Mouse (Mus musculus) embryo, embryonic 11 days (tissue): ENCODE data around the gene Sema4b.
A peak's percentile ranks its signal among the peaks of the same experiment; 100 is the strongest.

Experiments used
- DNase-seq: peaks from one replicate; pipeline ENCODE4 v3.0.0-alpha.2; 2015

Gene Sema4b

DNA sequence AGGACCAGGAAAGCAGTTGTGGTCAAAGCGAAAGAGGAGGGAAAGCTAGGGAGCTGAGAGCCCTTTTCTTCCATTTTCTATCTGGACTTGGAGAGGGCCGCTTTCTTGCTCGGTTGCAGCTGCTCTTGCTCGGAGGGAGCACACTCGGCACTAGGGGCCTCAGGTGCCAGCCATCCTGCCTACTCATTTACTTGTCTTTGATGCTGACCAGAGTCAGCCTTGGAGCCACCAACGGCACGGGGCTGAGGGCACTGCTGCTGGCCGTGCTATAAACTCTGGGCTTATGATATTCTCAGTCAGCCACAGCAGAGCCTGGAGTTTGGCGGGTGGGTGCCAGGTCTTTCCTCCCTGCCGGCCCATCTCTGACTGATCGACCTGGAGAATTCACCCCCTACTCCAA, 12.2 kb downstream of the Sema4b start:
- peak; percentile 49 for DNase-seq

DNA sequence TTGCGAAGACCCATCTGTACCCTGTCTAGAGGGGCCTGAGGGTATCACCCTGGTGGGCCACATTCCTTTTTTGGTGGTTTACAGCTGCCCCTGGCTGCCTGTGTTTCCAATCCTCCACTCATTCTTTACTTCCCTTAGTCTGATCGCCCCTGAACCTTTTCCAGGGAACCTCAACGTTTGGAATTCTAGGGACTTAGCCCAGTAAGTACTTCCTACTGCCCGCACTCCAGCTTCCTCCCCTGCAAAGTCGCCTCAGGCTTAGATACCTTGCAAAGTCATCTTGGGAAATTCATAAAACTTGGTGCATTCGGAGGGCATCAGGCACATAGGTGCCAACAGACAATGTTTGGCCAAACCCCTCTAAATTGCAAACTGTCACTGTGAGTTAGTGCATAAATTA, 12.6 kb downstream of the Sema4b start:
- no peak for DNase-seq

GRCm38 (mm10) chr7:80199851-80200587, 13.4 kb downstream of the Sema4b start:
- DNase-seq = no peak

DNA sequence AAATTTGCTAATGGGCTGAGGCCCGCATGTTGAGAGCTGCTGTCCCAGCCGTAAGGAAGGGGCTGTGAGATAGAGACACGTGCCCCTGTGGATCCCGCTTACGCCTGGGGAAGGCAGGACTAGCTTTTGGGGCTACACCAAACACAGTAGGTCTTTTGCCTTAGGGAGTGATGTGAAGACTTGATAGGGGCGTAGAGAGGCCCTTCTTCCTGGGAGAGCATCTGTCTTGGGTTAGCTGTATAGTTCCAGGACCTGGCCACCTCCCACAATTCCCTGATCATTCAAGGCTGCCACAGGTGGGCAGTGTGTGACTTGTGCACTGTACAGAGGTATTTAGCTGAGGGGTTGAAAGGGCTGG, 13.9 kb downstream of the Sema4b start:
- DNase-seq = no peak

DNA sequence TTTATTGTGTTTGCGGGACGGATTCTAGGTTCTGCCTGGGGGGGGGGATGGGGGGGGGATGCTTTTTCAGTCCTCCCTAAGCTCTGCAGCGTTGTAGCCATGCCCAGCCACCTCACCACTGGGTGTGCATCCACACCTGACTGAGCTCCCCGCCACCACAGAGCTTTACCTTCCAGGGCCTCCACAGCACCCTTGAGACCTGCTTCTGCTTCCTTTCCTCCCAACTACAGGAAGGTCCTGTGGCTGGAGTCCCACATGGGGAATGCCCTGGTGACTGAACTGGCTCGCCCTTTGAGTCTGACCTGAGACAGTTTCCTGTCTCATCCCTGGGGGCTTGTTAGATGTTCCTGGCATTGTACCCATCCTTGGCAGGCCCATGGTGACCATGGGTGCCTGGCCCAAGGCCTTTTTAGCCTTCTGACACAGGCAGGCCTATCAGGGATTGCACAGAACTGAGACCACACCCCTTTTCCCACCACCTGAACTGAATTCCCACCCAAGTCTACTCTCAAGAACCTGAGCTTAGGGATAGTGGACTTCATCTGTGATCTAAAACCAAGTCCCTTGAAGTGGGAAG, 14.4 kb downstream of the Sema4b start:
- no peak for DNase-seq

- DNase-seq = no peak
Observed at GRCm38 (mm10) chr7:80201888-80202540, 15.4 kb downstream of the Sema4b start.

DNA sequence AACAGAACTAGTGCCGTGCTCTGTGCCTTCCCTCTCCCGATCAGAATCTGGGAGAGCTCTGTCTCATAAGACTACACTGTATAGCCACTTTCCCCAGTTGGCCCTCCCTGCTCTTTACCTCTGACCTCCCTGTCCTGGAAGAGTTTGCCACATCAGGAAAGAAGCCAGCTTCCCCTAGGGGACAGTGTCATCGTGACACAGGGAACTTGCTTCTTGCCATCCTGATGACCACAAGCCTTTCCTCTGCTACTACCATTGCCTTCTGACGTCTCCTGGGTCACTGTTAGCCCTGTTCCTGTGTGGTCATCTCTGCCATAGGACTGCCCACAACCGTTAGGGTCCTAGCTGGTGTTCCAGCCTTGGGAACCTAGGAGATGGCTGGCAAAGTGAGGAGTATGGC, 16.3 kb downstream of the Sema4b start:
- DNase-seq = no peak

DNA sequence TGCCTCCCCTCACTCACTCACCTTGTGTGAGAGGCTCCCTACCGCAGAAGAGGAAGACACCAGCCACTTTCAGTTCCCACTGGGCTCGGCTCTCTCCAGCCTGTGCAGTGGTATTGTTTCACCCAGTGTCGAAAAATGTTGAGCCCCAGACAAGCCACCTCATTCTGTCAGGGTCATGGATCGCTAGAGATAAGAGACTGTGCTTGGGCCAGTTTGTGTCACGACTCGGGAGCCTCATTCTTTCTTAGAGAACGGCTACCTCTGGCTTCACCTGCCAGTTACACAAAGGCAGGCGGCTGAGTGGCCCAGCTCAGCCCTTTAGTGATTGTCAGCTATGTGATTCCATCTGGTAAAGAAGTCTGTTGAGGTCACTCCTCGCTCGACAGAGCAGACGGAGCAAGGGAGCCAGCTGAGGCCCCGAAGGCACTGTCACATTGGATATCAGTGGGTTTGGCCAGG, 17.0 kb downstream of the Sema4b start:
- no peak for DNase-seq

DNA sequence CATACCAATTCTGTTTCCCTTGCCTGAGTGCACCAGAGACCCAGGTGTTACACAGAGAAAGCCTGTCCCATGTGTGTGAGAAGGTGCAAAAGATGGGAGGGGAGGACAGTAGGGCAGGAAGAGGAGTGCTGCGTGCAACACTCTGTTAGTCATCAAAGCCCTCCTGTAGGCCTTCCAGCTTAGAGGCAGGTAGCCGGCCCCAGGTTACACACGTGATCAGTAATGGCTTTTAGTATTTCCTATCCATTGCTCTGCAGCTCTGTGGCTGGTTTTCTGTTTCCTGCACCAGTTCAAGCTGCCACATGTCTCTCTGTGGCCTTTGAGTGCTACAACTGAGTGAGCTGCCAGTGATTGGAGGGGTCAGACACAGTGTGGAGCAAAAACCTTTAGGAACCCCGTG, 17.7 kb downstream of the Sema4b start:
- DNase-seq = no peak

GRCm38 (mm10) chr7:80204961-80205360, 18.3 kb downstream of the Sema4b start:
- DNase-seq = no peak

DNA sequence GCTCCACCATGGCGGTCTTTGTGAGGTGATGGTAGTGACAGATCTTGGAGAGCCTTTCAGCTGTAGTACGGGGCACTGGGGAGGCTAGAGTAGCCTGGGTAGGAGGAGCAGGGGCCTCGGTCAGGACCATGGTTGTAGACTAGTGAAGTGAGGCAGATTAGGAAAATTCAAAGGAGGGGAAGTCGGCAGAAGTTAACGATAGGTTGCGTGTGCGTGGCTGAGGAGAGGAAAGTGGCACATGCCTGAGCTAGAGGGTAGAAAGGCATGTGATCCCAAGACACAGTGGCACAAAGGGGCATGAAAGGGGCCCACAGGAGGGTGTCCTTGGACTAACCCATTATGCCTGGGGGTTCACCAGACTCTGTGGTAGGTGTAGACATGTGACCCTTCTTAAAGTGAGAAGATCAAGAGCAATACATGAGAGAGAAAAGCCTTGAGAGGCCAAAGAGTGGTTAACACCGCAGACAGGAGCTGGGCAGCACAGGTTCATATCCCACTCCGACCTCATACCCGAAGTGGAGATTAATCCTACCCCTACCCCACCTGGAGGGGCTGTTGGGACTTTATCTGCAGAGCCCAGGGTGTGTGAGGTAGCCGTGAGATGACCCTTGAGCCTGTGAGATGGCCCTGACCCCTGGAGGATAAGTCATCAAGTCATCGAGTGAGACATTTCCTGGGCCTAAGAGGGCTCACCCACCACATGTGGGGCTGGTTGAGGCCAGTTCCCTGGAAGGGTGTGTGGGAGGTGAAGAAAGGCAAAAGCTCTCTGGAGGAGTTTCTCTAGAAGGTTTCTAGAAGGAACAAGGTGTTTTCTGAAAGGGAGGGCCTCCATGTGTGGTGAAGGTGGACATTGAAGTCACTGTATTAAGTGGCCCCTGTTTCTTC, 19.3 kb downstream of the Sema4b start:
- no peak for DNase-seq

DNA sequence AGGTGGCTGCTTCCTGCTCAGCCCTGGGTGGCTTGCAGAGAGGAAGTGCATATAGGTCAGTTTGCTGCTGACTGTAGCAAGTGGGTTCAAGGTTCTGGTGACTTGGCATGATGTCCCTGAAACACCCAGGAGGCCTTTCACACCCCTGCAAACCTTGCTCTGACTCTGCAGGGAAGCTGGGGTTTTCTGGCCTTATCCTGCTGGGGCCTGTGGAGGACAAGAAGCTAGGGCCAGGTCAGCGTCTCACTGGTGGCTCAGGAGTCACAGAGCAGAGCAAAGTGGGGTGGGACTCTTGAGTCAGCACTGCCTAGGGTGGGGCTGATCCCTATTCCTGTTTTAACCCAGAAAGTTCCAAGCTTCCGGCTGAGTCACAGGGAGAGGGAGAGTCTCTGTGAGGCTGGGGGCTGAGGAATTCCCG, 20.7 kb downstream of the Sema4b start:
- no peak for DNase-seq

DNA sequence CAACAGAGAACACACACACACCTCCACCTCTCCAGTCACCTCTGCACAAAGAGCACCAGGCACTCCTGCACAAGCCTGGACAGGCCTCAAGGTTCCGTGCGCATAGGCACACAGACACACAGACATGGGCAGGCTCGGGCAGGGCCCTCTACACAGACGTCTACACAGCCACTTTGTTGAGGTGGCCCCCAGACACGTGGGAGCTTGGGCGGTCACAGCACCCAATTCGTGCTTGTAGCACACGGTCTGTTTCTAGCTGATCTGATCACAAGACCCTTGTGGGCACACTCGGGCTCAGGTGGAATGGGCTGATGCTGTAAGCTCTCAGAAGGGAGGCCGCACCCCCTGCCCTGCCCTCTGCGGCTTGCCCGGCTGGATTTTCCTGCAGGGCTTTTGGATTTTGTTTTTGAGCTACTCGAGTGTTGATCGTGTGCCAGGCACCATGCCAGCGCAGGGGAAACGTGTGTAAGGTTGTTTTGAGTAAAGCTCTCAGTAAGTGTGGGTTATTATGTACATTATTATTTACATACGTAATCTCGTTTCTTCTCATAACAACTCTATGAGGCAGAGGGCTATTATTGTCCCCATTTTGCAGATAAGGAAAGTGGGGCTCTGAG, 21.5 kb downstream of the Sema4b start:
- DNase-seq = no peak

GRCm38 (mm10) chr7:80208738-80209430, 22.2 kb downstream of the Sema4b start:
- no peak for DNase-seq

DNA sequence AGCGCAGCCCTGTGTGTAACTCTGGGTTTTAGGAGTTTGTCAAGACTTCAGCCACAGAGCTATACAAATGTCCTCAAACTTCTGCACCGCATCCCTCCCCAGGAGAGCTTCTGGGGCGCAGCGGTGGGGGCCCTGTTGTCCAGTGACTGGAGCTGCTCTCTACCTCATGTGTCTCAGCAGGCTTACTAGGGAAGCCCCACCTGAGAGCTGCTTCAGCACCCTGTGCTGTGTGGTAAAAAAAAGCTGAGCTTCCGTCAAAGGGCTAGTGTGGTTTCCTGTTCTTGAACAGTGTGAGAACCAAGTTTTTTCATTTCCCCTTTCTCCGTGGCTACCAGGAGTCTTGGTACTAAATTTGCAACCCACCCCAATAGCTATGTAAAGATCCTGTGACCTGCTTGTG, 23.0 kb downstream of the Sema4b start:
- no peak for DNase-seq

DNA sequence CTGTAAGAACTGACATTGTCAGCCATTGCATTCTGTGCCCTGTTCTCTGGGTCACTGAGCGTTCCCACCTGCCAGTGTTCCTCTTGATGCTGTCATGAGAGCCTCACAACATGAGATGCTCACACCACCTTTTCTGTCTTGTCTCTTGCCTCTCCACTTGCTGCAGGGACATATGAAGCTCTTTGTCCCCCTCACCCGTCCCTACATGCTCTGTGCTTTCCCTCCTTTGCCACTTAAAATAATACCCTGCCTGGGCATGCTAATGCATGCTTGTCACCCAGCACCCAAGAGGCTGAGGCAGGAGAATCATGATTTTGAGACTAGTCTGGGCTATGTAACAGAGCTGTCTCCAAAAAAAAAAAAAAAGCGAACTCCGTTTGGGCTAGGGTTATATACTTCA, 24.3 kb downstream of the Sema4b start:
- DNase-seq = no peak

DNA sequence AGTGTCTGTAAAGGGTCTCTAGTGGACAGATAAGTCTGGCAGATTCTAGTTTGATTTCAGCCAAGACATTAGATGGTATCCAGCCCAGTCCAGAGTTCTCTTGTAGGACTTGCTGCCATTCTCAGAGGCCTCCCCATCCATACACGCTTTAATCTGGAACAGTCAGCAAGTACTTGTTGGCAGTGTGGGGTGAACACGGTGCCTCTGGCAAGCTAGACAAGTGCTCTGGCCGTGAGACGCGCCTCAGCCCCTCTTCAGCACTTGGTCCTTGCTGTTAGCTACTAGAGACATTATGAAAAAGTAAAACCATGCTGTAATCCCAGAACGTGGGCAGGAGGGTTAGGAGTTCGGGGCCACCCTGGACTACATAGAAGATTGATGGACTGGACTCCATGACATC, 27.0 kb downstream of the Sema4b start:
- DNase-seq = no peak

DNA sequence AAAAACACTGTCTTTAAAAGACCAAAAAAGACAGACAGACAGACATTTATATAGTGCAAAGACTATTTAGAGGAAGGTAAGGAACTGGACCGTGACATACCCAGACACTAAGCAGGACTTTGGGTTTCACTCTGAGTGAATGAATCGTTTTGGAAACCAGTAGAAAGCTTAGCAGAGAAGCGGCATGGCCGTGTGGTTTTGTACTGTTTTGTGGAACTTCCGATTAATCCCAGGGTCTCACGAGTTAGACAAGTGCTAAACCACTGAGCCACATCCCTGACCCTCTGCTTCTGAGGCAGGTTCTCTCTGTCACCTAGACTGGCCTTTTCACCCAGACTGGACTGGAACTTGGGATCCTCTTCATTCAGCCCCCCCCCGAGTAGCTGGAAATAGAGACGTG, 27.8 kb downstream of the Sema4b start:
- no peak for DNase-seq

- DNase-seq = peak; percentile 86
Observed at GRCm38 (mm10) chr7:80215398-80215797, 28.8 kb downstream of the Sema4b start.

DNA sequence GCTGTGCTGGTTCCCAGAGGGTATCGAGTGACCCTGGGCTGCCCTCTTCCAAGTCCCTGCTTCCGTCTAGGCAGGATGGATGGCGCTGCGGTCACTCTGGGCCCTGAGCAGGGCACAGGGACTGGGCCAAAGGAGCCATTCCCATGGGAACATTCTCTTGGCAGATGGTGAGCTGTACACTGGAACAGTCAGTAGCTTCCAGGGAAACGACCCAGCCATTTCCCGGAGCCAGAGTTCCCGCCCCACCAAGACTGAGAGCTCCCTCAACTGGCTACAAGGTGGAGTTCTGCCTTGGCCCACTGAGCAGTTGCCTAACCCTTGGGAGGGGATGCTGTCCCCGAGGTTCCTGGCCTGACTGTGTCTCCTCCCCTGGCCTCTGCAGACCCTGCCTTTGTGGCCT, 29.9 kb downstream of the Sema4b start:
- no peak for DNase-seq

GRCm38 (mm10) chr7:80218666-80219065, 32.0 kb downstream of the Sema4b start:
- no peak for DNase-seq

- DNase-seq = no peak
Observed at GRCm38 (mm10) chr7:80220237-80220797, 33.7 kb downstream of the Sema4b start.
